Mouse (Mus musculus): ENCODE data around the gene Ckap5.

The Ckap5 gene

DNA sequence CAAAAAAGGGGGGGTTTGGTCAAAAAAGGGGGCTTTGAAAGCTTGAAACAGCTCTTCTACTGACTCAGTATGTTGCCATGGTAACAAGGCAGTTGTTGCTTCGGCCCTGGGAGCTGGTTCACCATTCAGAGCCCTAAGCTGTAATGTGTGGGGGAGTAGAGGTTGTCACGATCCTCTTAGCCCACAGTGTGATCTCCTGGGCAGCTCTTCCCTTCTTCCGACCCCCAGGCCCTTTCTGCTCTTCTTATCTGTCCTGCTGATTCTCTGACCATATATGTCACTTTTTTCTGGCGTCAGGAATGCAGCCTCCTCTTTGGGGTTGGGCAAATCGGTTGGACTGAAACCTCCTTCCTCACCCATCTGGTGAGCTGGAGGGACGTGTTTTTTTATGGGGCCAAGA lies 126.3 kb downstream of the Ckap5 start:
- DNase-seq (ENCODE audit: low read depth, low spot score) = no peak

GRCm38 (mm10) chr2:91655388-91655787 lies 128.8 kb downstream of the Ckap5 start:
- no peak for DNase-seq (ENCODE audit: low read depth, low spot score)

GRCm38 (mm10) chr2:91655827-91656226 lies 129.3 kb downstream of the Ckap5 start:
- no peak for DNase-seq (ENCODE audit: low read depth, low spot score)

GRCm38 (mm10) chr2:91656774-91657173 lies 130.2 kb downstream of the Ckap5 start:
- peak; percentile 45 for DNase-seq (ENCODE audit: low read depth, low spot score)

DNA sequence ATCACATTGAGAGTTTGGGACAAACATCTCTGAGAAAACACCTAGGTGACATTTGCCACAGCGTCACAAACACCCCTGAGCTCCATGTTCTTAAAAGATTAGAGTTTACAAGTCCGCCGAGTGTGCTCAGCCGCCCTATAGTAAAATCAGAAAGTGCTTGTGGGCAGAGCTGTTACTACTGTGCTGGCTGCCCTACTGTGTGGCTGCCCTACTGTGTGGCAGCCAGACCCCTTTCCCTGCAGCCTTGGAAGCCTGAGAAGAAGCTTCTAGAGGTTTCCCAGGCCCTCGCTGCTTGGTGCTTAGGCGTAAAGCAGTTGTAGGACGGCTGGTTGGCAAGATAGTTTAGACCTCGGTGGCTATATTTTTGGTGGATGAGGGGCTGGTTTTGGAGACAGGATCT lies 133.1 kb downstream of the Ckap5 start:
- no peak for DNase-seq (ENCODE audit: low read depth, low spot score)

DNA sequence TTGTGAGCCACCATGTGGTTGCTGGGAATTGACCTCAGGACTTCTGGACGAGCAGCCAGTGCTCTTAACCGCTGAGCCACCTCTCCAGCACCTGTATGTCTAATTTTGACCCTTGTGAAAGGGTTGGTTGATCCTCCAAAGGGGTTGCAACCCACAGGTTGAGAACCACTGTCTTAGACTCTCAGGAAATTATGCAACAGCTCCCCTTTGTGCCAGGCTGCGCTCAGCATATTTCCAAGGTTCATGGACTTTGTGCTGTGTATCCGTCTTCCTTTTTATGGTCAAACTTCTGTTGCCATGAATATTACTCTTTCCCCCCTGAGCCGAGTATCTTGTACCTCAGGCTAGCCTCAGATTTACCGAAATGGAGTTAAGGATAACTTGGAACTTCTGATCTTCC lies 134.4 kb downstream of the Ckap5 start:
- no peak for DNase-seq (ENCODE audit: low read depth, low spot score)

GRCm38 (mm10) chr2:91664780-91665179 lies 138.2 kb downstream of the Ckap5 start:
- DNase-seq (ENCODE audit: low read depth, low spot score) = no peak

DNA sequence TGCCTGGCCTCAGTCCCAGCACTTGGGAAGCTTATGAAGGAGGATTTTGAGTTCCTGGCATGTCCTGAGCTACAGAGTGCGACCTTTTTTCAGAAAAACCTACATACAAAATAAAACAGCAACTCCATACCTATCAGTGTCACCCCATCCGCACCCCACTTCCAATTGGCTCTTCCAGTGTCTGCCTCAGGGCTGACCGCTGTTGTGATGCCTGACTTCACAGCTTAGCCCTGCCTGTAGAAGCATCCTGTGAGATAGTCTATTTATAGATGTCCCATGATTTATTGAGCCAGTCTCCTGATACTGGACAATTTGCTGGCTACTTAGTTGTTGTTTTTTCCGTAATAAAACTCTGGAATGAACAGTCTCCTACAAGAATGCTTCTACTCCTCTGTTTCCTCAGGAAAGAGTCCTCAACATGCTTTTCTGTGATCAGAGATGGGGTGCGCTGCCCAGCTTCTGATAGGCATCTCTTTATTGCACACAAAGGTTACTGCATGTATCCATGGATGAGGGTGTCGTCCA lies 139.9 kb downstream of the Ckap5 start:
- DNase-seq (ENCODE audit: low read depth, low spot score) = no peak

DNA sequence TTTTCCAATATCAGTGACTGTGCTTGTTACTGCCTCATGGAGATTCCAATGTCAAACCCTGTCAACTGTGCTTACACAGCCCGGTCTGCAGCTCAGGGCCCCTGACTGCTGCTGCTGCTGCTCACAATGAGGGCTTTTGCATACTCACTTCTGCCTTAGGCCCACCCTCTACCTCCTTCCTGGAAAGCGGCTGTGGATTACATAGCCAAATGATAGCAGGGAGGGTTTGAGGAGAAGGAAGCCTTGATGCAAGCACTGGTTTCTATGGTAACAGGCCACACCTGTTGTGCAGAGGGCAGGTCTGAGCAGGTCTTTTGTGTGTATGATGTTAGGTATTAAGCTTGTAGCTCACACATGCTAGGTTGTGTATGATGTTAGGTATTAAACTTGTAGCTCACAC lies 141.2 kb downstream of the Ckap5 start:
- no peak for DNase-seq (ENCODE audit: low read depth, low spot score)

DNA sequence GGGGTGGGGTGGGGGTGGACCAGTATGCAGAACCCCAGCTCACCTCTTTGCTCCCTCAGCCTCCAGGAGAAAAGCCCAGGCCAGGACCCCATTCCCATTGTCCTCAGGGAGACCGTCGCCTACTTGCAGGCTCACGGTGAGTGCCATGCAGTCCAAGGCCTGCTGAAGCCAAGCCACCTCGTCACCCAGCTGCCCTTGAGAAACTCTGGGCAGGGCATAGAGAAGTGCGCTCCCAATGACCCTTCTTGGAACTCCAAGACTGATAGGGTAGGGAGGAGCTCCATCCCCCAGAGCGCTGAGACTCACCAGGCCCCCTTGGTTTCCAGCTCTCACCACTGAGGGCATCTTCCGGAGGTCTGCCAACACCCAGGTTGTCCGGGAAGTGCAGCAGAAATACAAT lies 142.8 kb downstream of the Ckap5 start:
- no peak for DNase-seq (ENCODE audit: low read depth, low spot score)

DNA sequence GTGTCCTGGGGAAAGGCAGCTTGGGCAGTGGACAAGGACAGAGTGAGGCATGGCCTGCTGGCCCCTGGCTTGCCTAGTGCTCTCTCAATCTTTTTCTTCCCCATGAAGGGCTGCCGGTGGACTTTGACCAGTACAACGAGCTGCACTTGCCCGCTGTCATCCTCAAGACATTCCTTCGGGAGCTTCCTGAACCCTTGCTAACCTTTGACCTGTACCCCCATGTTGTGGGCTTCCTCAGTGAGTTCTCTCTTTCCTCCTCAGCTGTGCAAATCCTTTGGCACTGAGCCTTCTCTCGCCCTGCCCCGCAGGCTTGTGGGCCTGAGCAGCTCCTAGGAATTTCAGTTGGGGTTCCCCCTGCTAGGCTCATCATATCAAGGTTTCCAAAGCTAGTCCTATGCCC lies 143.5 kb downstream of the Ckap5 start:
- DNase-seq (ENCODE audit: low read depth, low spot score) = no peak
